Mouse (Mus musculus) hindbrain, embryonic 10.5 days (tissue): ENCODE results near the gene Exoc2. TPM values are rescaled to one million over a fixed set of nuclear protein-coding genes. Genes with fewer than 3 reads are reported as not detected.

Experiments used
- DNase-seq: peaks from one replicate; pipeline ENCODE4 v3.0.0-alpha.2; 2017; ENCODE audit warnings: low spot score
- H3K27ac ChIP-seq: fragments of 300-500 bp; sonication (generic); 2 replicates; pipeline ENCODE4 v1.5.1; 2016; ENCODE audit warnings: mild to moderate bottlenecking, moderate library complexity
- H3K27me3 ChIP-seq: fragments of 300-500 bp; sonication (generic); 2 replicates; pipeline ENCODE4 v1.6.1; 2016; ENCODE audit warnings: mild to moderate bottlenecking; ENCODE audit not compliant: poor library complexity, insufficient read depth, severe bottlenecking
- H3K36me3 ChIP-seq: fragments of 300-500 bp; sonication (generic); 2 replicates; pipeline ENCODE4 v1.6.1; 2016; ENCODE audit warnings: mild to moderate bottlenecking, moderate library complexity
- H3K4me1 ChIP-seq: fragments of 300-500 bp; sonication (generic); replicated peaks from 2 replicates; pipeline ENCODE4 v1.6.1; 2016; ENCODE audit warnings: mild to moderate bottlenecking
- H3K4me3 ChIP-seq: fragments of 300-500 bp; sonication (generic); 2 replicates; pipeline ENCODE4 v1.5.1; 2016; ENCODE audit warnings: mild to moderate bottlenecking, moderate library complexity
- H3K9me3 ChIP-seq: fragments of 300-500 bp; sonication (generic); 2 replicates; pipeline ENCODE4 v1.6.1; 2016; ENCODE audit warnings: mild to moderate bottlenecking, moderate library complexity
- WGBS: fragments of 180-500 bp; shearing (Covaris S2); methylation state at CpG from one replicate; pipeline ENCODE4 v1.1.7; 2016; 5-methylcytosine and 5-hydroxymethylcytosine counted together
- polyA plus RNA-seq: library from polyadenylated mRNA; unstranded; fragments of >200 nt; fragmentation: Nextera tagmentation; extraction: Ambion mirVana; gene quantifications from 2 replicates; pipeline ENCODE4 v1.2.1, GENCODE M21; 2016

Gene Exoc2
- polyA plus RNA-seq, 1 experiment from 2014 or later, result 37.4 TPM

- Histone ChIP-seq H3K27me3 (no peaks in the 10 kb centered on the region), H3K9me3 (no peaks in the 10 kb centered on the region), H3K27ac (no peak overlapping the region), H3K36me3 (peaks cover 47% of the 10 kb centered on the region), H3K4me3 (no peak overlapping the region), H3K4me1 (no peaks in the 10 kb centered on the region)
- WGBS, result 88% methylated on average over 3 of the region's 3 CpGs
- no peak for DNase-seq
These were observed 109.9 kb downstream of the Exoc2 start for GRCm38 (mm10) chr13:30864042-30864441.

GRCm38 (mm10) chr13:30858421-30858820, 115.5 kb downstream of the Exoc2 start:
- no peak overlapping the region for H3K4me3 ChIP-seq
- peaks cover 46% of the 10 kb centered on the region for H3K36me3 ChIP-seq
- 91% methylated on average over 3 of the region's 3 CpGs for WGBS
- H3K4me1 ChIP-seq, result no peaks in the 10 kb centered on the region
- DNase-seq, result no peak
- no peaks in the 10 kb centered on the region for H3K27me3 ChIP-seq
- no peaks in the 10 kb centered on the region for H3K9me3 ChIP-seq
- no peak overlapping the region for H3K27ac ChIP-seq

- Histone ChIP-seq H3K36me3 (peaks cover 14% of the 10 kb centered on the region), H3K4me3 (no peak overlapping the region), H3K27ac (no peak overlapping the region), H3K27me3 (no peaks in the 10 kb centered on the region), H3K4me1 (peaks cover 5% of the 10 kb centered on the region; the same call in 1 of the 2 replicates), H3K9me3 (no peaks in the 10 kb centered on the region)
- 68% methylated on average over 2 of the region's 2 CpGs for WGBS
- no peak for DNase-seq
These were observed 123.2 kb downstream of the Exoc2 start for GRCm38 (mm10) chr13:30850736-30851135.

GRCm38 (mm10) chr13:30848001-30848400, 125.9 kb downstream of the Exoc2 start:
- no peak for DNase-seq
- Histone ChIP-seq H3K27ac (no peak overlapping the region), H3K27me3 (no peaks in the 10 kb centered on the region), H3K4me3 (no peak overlapping the region), H3K36me3 (peaks cover 5% of the 10 kb centered on the region; the same call in 1 of the 2 replicates), H3K4me1 (peaks cover 5% of the 10 kb centered on the region; the same call in 1 of the 2 replicates), H3K9me3 (no peaks in the 10 kb centered on the region)
- WGBS, result 54% methylated on average over 1 of the region's 1 CpGs

- Histone ChIP-seq H3K4me3 (no peak overlapping the region), H3K4me1 (peaks cover 5% of the 10 kb centered on the region; the same call in 1 of the 2 replicates), H3K36me3 (peaks cover 12% of the 10 kb centered on the region), H3K27me3 (no peaks in the 10 kb centered on the region), H3K27ac (no peak overlapping the region), H3K9me3 (no peaks in the 10 kb centered on the region)
- 91% methylated on average over 4 of the region's 4 CpGs for WGBS
- DNase-seq, result no peak
These were observed 127.4 kb downstream of the Exoc2 start for GRCm38 (mm10) chr13:30846506-30846905.

- H3K4me1 ChIP-seq, result peaks cover under 1% of the 10 kb centered on the region; the same call in 1 of the 2 replicates
- no peak for DNase-seq
- no peaks in the 10 kb centered on the region for H3K27me3 ChIP-seq
- H3K4me3 ChIP-seq, result no peak overlapping the region
- H3K27ac ChIP-seq, result no peak overlapping the region
- WGBS, result 87% methylated on average over 4 of the region's 4 CpGs
- peaks cover 35% of the 10 kb centered on the region for H3K36me3 ChIP-seq
- H3K9me3 ChIP-seq, result no peaks in the 10 kb centered on the region
These were observed 130.8 kb downstream of the Exoc2 start for GRCm38 (mm10) chr13:30843049-30843448.

GRCm38 (mm10) chr13:30841843-30842242, 132.1 kb downstream of the Exoc2 start:
- H3K9me3 ChIP-seq, result no peaks in the 10 kb centered on the region
- no peak overlapping the region for H3K4me3 ChIP-seq
- H3K27me3 ChIP-seq, result no peaks in the 10 kb centered on the region
- H3K36me3 ChIP-seq, result peaks cover 37% of the 10 kb centered on the region
- H3K4me1 ChIP-seq, result no peaks in the 10 kb centered on the region
- DNase-seq, result no peak
- no peak overlapping the region for H3K27ac ChIP-seq
- 91% methylated on average over 2 of the region's 2 CpGs for WGBS

GRCm38 (mm10) chr13:30841306-30841705, 132.6 kb downstream of the Exoc2 start:
- no peak for DNase-seq
- Histone ChIP-seq H3K9me3 (no peaks in the 10 kb centered on the region), H3K27me3 (no peaks in the 10 kb centered on the region), H3K4me3 (no peak overlapping the region), H3K4me1 (no peaks in the 10 kb centered on the region), H3K27ac (no peak overlapping the region), H3K36me3 (peaks cover 37% of the 10 kb centered on the region)
- WGBS, result 82% methylated on average over 4 of the region's 4 CpGs

- no peak overlapping the region for H3K27ac ChIP-seq
- 89% methylated on average over 3 of the region's 3 CpGs for WGBS
- peaks cover 37% of the 10 kb centered on the region for H3K36me3 ChIP-seq
- H3K27me3 ChIP-seq, result no peaks in the 10 kb centered on the region
- no peaks in the 10 kb centered on the region for H3K4me1 ChIP-seq
- no peaks in the 10 kb centered on the region for H3K9me3 ChIP-seq
- no peak for DNase-seq
- no peak overlapping the region for H3K4me3 ChIP-seq
These were observed 133.2 kb downstream of the Exoc2 start for GRCm38 (mm10) chr13:30840700-30841099.

- no peak overlapping the region for H3K4me3 ChIP-seq
- H3K36me3 ChIP-seq, result peaks cover 24% of the 10 kb centered on the region
- H3K27ac ChIP-seq, result no peak overlapping the region
- WGBS, result 93% methylated on average over 1 of the region's 1 CpGs
- DNase-seq, result no peak
- H3K9me3 ChIP-seq, result no peaks in the 10 kb centered on the region
- no peaks in the 10 kb centered on the region for H3K27me3 ChIP-seq
- 0 out of 2 replicates have a peak, but pooled peaks cover 4% of the 10 kb centered on the region for H3K4me1 ChIP-seq
These were observed 137.6 kb downstream of the Exoc2 start for GRCm38 (mm10) chr13:30836342-30836741.

GRCm38 (mm10) chr13:30834859-30835258, 139.0 kb downstream of the Exoc2 start:
- no peak overlapping the region for H3K27ac ChIP-seq
- DNase-seq, result no peak
- no peak overlapping the region for H3K4me3 ChIP-seq
- no peaks in the 10 kb centered on the region for H3K9me3 ChIP-seq
- 89% methylated on average over 9 of the region's 9 CpGs for WGBS
- peaks cover 19% of the 10 kb centered on the region for H3K36me3 ChIP-seq
- 0 out of 2 replicates have a peak, but pooled peaks cover 4% of the 10 kb centered on the region for H3K4me1 ChIP-seq
- H3K27me3 ChIP-seq, result no peaks in the 10 kb centered on the region

GRCm38 (mm10) chr13:30834349-30834748, 139.5 kb downstream of the Exoc2 start:
- DNase-seq, result no peak
- 0 out of 2 replicates have a peak, but pooled peaks cover 4% of the 10 kb centered on the region for H3K4me1 ChIP-seq
- H3K27ac ChIP-seq, result no peak overlapping the region
- WGBS, result 86% methylated on average over 6 of the region's 6 CpGs
- no peak overlapping the region for H3K4me3 ChIP-seq
- no peaks in the 10 kb centered on the region for H3K27me3 ChIP-seq
- H3K36me3 ChIP-seq, result peaks cover 14% of the 10 kb centered on the region
- no peaks in the 10 kb centered on the region for H3K9me3 ChIP-seq

- H3K4me1 ChIP-seq, result 0 out of 2 replicates have a peak, but pooled peaks cover 4% of the 10 kb centered on the region
- H3K4me3 ChIP-seq, result no peak overlapping the region
- no peak overlapping the region for H3K27ac ChIP-seq
- no peaks in the 10 kb centered on the region for H3K27me3 ChIP-seq
- peaks cover 7% of the 10 kb centered on the region; the same call in 1 of the 2 replicates for H3K36me3 ChIP-seq
- DNase-seq, result no peak
- WGBS, result 85% methylated on average over 6 of the region's 6 CpGs
- no peaks in the 10 kb centered on the region for H3K9me3 ChIP-seq
These were observed 140.3 kb downstream of the Exoc2 start for GRCm38 (mm10) chr13:30833476-30834149.
